Mouse (Mus musculus) lung, adult 2 months (tissue): ENCODE results near the gene Tacc3.

Experiments used
- CTCF ChIP-seq: fragments of 200-500 bp; IDR thresholded peaks from 2 replicates; pipeline ENCODE4 v1.5.1; 2011; ENCODE audit warnings: mild to moderate bottlenecking, low read length, control low read depth; ENCODE audit not compliant: insufficient read depth
- POLR2A ChIP-seq: fragments of 200-500 bp; IDR thresholded peaks from 2 replicates; pipeline ENCODE4 v1.6.1; 2011; ENCODE audit warnings: low read depth, mild to moderate bottlenecking, control low read depth, low read length, borderline replicate concordance; ENCODE audit errors: extremely low read depth

DNA sequence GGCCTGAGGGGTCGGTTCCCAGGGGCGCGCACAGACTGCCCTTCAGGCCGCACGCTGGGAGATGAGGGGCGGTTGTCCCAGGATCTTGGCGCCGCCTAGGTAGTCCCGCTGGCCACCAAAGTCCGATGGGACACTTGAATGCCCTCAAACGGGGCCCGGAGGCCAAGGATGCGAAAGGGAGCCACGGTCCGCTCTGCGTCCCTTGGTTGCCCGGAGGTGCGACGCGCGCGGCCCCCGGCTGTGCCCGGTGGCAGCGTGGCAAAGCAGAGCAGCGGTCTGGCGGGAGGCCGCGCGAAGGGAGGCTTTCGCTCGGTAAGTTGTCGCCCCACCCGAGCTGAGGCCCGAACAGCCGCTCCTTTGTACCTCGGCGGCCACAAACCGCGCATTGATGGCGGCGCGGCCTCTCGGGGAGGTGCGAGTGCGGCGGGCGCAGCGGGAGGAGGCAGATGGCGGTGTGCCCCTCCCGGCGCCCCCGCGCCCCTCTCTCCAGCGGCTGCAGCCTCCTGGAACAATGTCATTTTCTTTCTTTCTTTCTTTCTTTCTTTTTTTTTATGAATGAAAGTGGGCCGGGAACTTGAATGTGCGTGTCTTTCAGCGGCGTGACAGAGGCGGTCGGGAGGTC is 65.2 kb downstream of the Tacc3 start:
- TF ChIP-seq POLR2A (no peak), CTCF (no peak)
